Mouse (Mus musculus) limb, embryonic 14.5 days (tissue): ENCODE measurements at regions not wholly inside any gene's neighbourhood (a gene's known extent, or its start where the extent isn't known, plus 50 kb on each side); places are given as distances from the start of the nearest gene placed in this dataset.

Experiments
- ATAC-seq: fragments of 200-750 bp; cut with Nextera tagmentation; 2 replicates; pipeline ENCODE4 v1.8.0; 2017; ENCODE audit warnings: low read depth, moderate number of reproducible peaks, moderate TSS enrichment; ENCODE audit not compliant: low FRiP score
- DNase-seq: peaks from one replicate; pipeline ENCODE4 v3.0.0-alpha.2; 2015; ENCODE audit warnings: low spot score
- H3K27ac ChIP-seq: fragments of 300-500 bp; sonication (generic); replicated peaks from 2 replicates; pipeline ENCODE4 v1.5.1; 2014; ENCODE audit warnings: low read depth, mild to moderate bottlenecking, low read length, moderate library complexity, mixed read lengths
- H3K27me3 ChIP-seq: fragments of 300-500 bp; sonication (generic); 2 replicates; pipeline ENCODE4 v1.6.1; 2014; ENCODE audit warnings: low read length, mixed read lengths; ENCODE audit not compliant: control insufficient read depth, insufficient read depth
- H3K36me3 ChIP-seq: fragments of 300-500 bp; sonication (generic); 2 replicates; pipeline ENCODE4 v1.6.1; 2014; ENCODE audit warnings: mild to moderate bottlenecking, low read length, moderate library complexity, mixed read lengths; ENCODE audit not compliant: control insufficient read depth, insufficient read depth
- H3K4me1 ChIP-seq: fragments of 300-500 bp; sonication (generic); 2 replicates; pipeline ENCODE4 v1.6.1; 2014; ENCODE audit warnings: antibody characterized with exemption, low read length, mixed read lengths; ENCODE audit not compliant: control insufficient read depth, insufficient read depth
- H3K4me2 ChIP-seq: fragments of 300-500 bp; sonication (generic); replicated peaks from 2 replicates; pipeline ENCODE4 v1.6.1; 2014; ENCODE audit warnings: low read depth, mild to moderate bottlenecking, low read length, moderate library complexity; ENCODE audit not compliant: severe bottlenecking
- H3K4me3 ChIP-seq: fragments of 300-500 bp; sonication (generic); replicated peaks from 2 replicates; pipeline ENCODE4 v1.5.1; 2014; ENCODE audit warnings: low read length
- H3K9ac ChIP-seq: fragments of 300-500 bp; sonication (generic); 2 replicates; pipeline ENCODE4 v1.6.1; 2014; ENCODE audit warnings: mild to moderate bottlenecking, low read depth, low read length, moderate library complexity; ENCODE audit not compliant: severe bottlenecking
- H3K9me3 ChIP-seq: fragments of 300-500 bp; sonication (generic); 2 replicates; pipeline ENCODE4 v1.6.1; 2016; ENCODE audit warnings: low read length; ENCODE audit not compliant: control insufficient read depth
- POLR2A ChIP-seq: fragments of 200-500 bp; IDR thresholded peaks from 2 replicates; pipeline ENCODE4 v1.8.0; 2012; ENCODE audit warnings: inconsistent platforms, mild to moderate bottlenecking, moderate library complexity, borderline replicate concordance; ENCODE audit not compliant: insufficient read depth, insufficient read length; ENCODE audit errors: extremely low read depth
- WGBS: fragments of 180-500 bp; shearing (Covaris S2); extraction: QIAGEN DNeasy Blood & Tissue Kit; methylation state at CpG from one replicate; pipeline ENCODE4 v1.1.7; 2014; 5-methylcytosine and 5-hydroxymethylcytosine counted together

DNA sequence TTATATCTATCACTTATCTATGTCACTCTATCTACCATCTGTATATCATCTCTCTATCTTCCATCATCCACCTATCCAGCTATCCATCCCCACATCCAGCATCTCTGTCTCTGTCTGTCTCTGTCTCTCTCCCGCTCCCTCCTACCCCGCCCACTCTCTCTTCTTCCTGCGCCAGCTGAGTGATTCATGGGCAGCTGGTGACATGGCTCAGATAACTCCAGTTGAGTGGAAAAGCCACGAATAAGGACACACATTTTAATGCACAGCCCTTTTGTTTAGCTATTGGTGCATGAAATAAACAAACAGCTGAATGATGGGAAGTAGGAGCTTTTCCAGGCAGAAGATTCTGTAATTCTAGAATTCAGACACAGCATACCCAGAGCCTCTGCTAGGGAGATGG lies 446.3 kb downstream of the Glrx3 start:
- no peak overlapping the region for H3K4me2 ChIP-seq
- 70% methylated on average over 4 of the region's 4 CpGs for WGBS
- no peaks in the 10 kb centered on the region for H3K9me3 ChIP-seq
- no peak for DNase-seq
- peaks cover 10% of the 10 kb centered on the region for H3K4me1 ChIP-seq
- no peak overlapping the region for H3K4me3 ChIP-seq
- TF ChIP-seq POLR2A: no peak
- no peaks in the 10 kb centered on the region for H3K27me3 ChIP-seq
- no peaks in the 10 kb centered on the region for H3K36me3 ChIP-seq
- H3K27ac ChIP-seq: no peak overlapping the region
- no peak for ATAC-seq
- no peak overlapping the region for H3K9ac ChIP-seq

DNA sequence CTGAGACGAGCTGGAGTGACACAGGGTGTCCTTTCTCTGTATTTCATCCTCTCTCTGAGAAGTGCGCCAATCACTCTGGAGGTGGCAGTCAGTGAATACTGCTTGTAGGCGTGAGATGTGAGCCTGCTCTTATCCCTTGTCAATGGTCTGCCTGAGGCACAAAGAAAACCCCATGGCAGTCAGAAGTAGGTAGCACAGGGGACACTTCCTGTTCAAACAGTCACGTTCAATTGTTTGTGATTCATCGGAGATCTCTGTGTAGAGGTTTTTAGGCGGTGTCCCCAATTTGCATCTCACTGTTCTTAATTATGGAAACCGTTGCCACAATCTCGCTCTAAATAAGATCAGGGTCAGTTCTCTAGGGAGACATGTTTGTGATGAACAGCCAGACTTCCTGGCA lies 447.7 kb downstream of the Glrx3 start:
- H3K4me3 ChIP-seq: no peak overlapping the region
- TF ChIP-seq POLR2A: no peak
- H3K9me3 ChIP-seq: no peaks in the 10 kb centered on the region
- WGBS: 84% methylated on average over 8 of the region's 8 CpGs
- no peak overlapping the region for H3K27ac ChIP-seq
- DNase-seq (no peak), ATAC-seq (no peak)
- no peak overlapping the region for H3K9ac ChIP-seq
- H3K4me1 ChIP-seq: peaks cover 10% of the 10 kb centered on the region
- H3K36me3 ChIP-seq: no peaks in the 10 kb centered on the region
- H3K27me3 ChIP-seq: no peaks in the 10 kb centered on the region
- no peak overlapping the region for H3K4me2 ChIP-seq

DNA sequence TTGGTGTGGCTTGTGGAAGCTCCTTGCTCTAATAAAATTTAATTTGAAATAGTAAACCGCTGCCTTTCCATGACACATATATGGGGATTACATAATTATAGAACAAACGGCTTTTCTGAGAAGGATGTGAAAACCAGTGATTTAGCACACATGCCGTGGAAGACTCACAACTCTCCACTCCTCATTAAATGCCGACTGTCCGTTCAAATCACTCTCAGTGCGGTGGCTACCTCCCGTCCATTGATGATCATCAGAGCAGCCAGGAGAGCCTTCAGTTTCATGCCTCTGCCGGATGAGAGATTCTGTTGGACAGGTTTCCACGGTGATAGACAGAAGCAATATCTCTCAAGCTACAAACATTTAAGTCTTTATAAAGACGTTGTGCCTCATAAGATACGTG lies 451.3 kb downstream of the Glrx3 start:
- ATAC-seq (no peak), DNase-seq (no peak)
- no peaks in the 10 kb centered on the region; the same call in 1 of the 2 replicates for H3K4me1 ChIP-seq
- H3K27ac ChIP-seq: no peak overlapping the region
- H3K36me3 ChIP-seq: no peaks in the 10 kb centered on the region
- no peaks in the 10 kb centered on the region for H3K27me3 ChIP-seq
- no peak for TF ChIP-seq POLR2A
- no peak overlapping the region for H3K9ac ChIP-seq
- WGBS: 52% methylated on average over 11 of the region's 11 CpGs
- no peak overlapping the region for H3K4me3 ChIP-seq
- H3K9me3 ChIP-seq: no peaks in the 10 kb centered on the region
- no peak overlapping the region for H3K4me2 ChIP-seq

DNA sequence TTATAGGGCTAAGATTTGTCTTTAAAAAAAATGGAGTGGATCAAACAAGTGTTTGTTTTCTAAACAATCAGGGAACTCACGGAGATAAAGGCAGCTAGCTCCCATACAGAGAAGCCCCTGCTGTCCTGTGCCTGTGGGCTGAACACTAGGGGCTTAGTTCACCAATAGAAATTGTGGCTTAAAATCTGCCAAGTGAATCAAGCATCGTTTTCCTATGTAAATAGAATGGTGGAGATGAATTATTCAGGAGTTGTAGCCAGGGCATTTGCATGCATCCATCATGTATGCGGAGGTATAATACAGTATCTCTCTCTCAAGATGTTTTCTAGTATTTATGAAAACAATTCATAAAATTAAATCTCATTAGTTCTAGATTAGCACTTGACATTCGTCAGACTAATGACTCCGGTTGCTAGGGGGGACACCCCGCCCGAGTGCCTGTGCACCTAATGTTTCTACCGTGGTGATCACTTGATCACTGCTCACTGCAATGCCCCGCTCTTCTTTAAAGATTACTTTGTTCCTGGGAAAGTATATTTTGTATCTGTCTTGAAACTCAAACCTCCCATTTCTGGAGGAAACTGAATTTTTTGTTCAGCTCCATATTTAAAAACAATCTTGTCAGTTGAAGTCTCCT lies 469.1 kb downstream of the Glrx3 start:
- H3K4me3 ChIP-seq: no peak overlapping the region
- TF ChIP-seq POLR2A: no peak
- H3K36me3 ChIP-seq: no peaks in the 10 kb centered on the region
- H3K27me3 ChIP-seq: no peaks in the 10 kb centered on the region
- no peak overlapping the region for H3K27ac ChIP-seq
- WGBS: 79% methylated on average over 9 of the region's 9 CpGs
- no peaks in the 10 kb centered on the region for H3K4me1 ChIP-seq
- H3K4me2 ChIP-seq: no peak overlapping the region
- no peaks in the 10 kb centered on the region for H3K9me3 ChIP-seq
- DNase-seq (no peak), ATAC-seq (no peak)
- no peak overlapping the region for H3K9ac ChIP-seq

DNA sequence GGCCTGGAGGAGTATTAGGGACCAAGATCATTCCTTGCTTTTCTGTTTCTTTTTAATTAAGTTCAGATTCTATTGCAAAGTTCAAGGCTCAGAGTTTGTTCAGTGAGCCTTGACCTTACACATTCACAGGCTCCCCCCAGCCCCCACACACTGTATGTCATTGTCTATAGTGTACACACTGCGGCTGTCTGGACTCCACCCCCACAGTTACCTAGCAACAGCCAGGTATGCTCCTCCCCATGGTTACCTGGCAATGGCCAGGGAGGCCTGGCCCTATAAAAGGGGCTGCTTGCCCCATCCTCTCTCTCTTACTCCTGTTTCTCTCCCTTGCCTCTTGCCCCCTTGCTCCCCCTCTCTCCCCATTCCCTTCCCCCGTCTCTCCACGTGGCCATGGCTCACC lies 472.0 kb downstream of the Glrx3 start:
- Histone ChIP-seq H3K4me1 (no peaks in the 10 kb centered on the region), H3K4me2 (no peak overlapping the region), H3K4me3 (no peak overlapping the region), H3K9me3 (no peaks in the 10 kb centered on the region), H3K27ac (no peak overlapping the region), H3K36me3 (no peaks in the 10 kb centered on the region), H3K27me3 (no peaks in the 10 kb centered on the region), H3K9ac (no peak overlapping the region)
- 22% methylated on average over 3 of the region's 3 CpGs for WGBS
- DNase-seq (no peak), ATAC-seq (no peak)
- TF ChIP-seq POLR2A: no peak
